Mouse (Mus musculus): Measurements from ENCODE around the gene Vmn2r74.

Gene Vmn2r74

DNA sequence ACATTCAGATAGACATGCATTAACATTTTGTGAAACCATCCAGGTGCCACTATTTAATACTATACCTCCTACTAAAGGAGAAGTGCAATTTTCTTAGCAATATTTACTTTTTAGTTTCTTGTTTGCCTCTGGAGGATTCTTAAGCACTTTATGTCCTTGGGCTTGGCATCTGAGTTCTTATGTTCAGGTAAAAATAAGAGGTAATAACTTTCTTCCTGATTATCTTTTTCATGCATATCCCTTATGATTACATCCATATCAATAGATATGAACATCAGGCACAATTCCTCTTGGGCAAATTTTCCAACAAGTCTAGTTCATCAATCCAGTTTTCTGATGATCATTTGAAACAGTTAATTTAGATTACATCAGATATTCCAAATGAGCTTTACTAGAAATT, at the start of gene Vmn2r74:
TSS of gene Vmn2r74 (minus strand) at position 101 of the 400 bp plus-strand sequence.
- no peak for DNase-seq

DNA sequence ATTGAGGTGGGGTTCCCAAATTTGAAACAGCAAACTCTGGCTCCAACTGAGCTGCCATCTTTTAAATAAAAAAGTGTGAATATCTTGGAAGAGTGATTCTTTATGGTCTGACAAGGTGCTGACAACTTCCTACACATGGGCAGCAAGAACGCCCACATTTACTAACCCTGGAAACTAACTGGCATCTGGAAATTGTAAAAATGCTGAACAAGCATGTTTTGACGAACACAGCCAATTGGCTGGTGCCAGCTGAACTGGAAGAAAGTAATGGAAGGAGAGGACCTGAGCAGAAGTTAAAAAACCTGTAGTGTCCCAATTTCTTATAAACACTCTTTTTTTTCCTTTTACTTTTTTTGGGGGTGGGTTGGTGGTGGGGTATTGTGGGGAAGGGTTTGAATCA, 46.1 kb upstream of the Vmn2r74 start:
- DNase-seq = no peak

Data from kidney, adult 18-20 months (tissue).